Mouse (Mus musculus) cerebellum, adult 11-12 months (tissue): Measurements from ENCODE around the gene Slc4a1.
A peak's percentile ranks its signal among the peaks of the same experiment; 100 is the strongest.

Experiments used
- DNase-seq: peaks from one replicate; pipeline ENCODE4 v3.0.0; 2022

The Slc4a1 gene

DNA sequence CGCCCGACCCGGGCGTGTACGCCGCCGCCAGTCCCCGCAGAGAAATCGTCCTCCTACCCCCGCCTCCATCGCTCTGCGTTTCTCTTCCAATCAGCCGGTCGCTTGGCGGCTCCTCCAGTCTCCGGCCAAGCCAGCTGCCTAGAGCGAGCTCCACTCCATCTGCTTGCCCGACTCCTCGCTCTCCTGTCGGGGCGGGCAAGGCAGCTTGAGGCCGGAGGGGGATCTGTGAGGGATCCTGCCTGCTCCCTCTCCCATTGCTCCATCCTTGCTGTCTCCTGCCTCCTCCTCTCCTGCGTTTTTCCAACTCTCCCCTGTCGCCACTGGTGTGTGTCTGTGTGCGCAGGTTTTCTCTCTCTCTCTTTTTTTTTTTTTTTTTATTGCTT, 46.6 kb downstream of the Slc4a1 start, which contains the start of gene Ubtf:
TSS of gene Ubtf (minus strand) at position 333 of the 383 bp plus-strand sequence.
- DNase-seq = peak; percentile 96

DNA sequence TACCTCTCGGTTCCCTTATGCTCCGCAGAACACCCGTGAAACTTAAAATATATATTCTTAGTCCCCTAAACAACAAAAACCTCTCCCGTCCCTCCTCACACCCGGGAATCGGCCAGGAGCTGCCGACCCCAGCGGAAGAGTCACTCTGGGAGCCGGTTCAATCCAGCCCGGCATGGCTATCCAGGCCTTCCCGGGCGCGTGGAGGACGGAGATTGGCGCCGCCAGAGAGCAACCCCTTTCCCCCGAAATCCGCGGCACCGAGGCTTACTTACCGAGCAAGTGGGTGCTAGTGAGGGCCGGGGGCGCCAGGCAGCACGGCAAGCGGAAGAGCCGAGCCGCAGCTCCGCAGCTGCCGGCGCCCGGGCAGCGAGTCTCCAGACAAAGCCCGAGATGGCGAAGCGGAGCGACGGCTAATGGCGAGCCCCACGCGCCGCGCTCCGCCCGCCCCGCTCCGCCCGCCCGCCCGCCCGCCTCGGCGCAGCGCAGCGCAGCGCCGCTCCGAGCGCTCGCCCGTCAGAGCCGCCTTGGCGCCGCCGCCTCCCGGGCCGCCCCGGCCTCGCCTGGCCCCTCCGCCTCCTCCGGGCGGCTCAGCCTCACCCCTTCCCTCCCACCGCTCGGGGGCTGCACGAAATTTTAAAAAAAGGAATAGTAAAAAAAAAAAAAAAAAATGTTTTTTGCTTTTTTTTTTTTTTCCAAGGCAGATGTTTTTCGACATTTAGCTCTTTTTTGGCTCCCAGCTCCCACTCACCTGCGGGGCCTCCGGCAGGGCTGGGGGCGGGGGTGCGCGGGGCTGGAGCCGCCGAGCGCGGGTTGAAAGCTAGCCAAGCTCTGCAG, 47.2 kb downstream of the Slc4a1 start:
- DNase-seq = peak; percentile 69

DNA sequence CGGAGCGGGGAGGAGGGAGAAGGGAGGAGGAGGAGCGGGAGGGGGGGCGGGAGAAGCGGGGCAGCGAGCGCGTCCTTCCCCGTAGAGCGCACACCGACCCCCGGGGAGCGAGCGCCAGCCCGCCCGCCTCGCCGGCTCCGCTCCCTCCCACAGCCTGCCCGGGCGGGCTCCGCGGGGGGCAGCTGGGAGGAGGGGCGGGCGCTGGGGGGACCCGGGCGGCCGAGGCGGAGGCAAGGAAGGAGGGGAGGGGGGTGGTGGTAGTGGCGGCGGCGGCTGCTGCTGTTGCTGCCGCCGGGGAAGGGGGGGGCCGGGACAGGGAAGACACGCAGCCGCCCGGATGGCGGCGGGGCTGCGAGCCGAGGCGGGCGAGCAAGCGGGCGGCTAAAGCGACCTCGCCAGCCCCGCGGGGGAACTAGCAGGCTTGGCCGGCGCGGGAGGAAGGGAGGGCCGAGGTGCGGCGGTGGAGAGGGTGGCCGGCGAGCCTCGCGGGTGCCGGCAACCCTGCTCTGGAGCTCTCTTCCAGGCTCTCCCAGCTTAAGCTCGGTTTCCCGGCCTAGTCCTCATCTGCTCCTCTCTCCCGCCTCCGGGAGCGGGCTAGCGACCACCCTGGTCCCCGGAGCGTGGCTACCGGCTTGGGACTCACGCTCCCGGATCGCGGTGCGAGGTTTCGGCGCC, 48.0 kb downstream of the Slc4a1 start:
- DNase-seq = peak; percentile 76

DNA sequence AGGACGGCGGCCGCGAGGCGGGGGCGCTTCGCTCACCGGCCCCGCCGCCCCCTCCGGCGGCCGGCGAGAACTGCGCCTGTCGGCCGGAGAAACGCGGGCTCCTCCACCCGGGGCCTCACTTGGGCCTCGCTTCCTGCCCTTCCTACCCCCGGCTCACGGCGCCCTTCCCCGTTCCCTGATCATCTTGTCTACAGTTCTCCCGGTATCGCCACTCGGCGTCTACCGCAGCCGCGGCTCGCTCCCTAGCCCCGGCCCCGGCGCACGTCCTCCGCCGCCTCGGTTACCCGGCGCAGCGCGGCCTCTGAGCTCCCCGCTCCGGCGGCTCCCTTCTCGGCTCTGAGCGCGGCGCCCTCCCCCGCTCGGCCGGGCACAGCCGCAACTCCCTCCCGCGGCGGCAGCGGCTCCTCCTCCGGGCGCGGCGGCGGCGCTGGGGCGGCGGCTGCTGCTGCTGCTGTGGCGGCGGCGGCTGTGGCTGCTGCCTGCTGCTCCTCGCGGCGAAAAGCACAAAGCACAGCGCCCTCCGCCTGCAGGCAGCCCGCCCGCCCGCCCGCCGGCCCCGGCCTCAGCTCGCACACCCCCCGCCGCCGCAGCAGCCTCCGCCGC, 48.6 kb downstream of the Slc4a1 start:
- no peak for DNase-seq

DNA sequence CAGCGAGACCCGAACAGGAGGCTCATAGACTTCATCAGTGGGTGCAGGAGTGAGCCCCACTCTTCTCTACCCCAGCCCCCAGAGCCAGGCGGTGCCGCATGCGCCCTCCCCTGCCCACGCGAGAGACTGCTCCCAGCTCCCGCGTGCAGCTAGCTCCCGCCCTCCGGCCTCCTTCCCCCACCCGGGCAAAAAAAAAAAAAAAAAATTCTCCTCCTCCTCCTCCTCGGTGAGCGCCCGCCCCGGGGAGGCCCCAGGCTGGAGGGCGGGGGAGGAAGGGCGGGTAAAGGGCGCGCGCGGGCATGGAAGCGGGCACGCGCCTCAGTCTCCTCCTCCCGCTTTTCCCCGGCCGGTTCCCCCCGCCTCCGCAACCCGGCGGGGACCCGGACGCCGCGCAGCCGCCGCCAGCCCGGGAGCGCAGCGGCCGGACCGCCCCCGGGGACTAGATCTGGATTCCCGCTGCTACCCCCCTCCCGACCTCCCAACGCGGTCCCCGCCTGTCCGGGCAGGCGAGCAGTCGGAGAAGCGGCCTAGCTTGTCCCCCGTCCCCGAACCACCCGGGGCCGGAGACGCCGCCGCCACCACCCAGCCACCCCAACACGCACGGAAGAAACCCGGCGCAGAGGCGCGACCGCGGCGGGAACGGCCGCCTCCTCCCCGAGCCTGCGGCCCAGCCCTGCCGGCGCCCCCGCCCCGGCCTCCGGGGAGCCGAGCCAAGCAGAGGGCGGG, 49.3 kb downstream of the Slc4a1 start:
- peak; percentile 90 for DNase-seq

DNA sequence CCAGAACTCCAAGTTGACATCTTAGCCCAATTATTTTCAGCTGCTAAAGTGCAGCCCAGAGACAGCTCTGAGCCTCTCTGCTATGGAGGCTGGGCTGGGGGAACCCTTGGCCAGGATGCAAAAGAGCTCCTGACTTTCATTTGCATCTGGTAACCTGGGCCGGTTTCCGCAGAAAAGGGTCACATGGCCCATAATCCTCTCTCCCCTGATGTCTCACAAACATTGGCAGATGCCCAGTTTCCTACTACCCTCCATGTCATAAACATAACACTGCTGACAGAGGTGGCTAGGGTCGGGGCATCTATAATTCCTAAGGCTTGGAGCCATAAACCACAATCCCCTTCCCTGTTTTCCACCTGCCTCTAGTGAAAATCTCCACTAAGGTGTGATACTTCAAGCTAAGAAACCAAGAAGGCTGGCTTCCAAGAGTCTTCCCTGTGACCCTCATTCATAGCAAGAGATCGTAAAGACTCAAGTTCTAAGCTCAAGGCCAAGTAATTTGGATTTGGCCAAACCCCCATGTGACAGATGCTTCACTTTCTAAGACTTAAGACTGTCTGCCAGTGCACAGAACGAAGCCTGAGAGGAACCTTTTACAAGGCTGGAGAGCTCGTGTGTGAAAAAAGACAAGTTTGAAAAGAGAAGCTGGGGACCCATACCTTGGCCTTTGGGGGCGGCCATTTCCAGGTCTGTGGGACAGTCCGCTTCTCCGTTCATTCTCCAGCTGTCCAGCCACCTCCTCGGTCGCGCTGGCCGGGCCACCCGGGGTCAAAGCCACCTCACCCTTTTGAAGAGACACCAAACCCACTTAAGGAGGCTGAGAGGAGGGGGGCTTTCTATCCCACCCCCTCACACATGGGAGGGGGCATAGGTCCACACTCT, 50.1 kb downstream of the Slc4a1 start:
- DNase-seq = peak; percentile 62

DNA sequence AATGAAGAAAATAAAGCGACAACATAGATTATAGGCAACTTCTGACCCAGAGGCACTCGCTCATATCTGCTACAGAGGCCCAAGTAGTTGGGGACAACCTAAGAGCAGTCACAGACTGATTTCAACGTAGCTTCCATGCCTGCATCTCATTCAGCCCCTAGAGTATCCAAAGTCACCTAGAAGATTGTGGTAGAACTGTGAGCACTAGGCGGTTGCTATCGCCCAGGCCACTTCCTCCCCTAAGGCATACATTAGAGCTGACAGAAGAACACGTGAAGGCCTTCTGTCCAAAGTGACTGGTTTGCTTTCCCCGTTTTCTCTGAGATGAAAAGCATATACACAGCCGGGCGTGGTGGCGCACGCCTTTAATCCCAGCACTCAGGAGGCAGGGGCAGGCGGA, 51.7 kb downstream of the Slc4a1 start:
- peak; percentile 28 for DNase-seq

DNA sequence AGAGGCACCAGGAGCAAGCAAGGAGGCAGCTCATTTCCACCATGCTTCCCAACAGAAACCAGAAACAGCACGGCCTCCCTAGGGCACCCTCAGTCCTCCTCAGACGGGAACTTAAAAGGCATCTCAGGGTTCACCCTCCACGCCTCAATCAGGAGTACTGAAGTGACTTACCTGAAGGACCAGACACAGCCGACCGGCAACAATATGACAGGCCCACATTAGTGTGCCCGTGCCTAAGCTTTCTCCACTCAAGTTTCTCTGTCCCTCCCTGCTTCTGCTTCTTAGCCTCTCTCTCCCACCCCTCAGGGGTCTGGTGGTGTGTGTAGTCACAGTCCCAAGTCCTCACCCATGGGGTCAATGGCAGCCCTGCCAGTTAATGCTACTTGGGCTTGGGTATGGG, 53.4 kb downstream of the Slc4a1 start:
- DNase-seq = no peak

DNA sequence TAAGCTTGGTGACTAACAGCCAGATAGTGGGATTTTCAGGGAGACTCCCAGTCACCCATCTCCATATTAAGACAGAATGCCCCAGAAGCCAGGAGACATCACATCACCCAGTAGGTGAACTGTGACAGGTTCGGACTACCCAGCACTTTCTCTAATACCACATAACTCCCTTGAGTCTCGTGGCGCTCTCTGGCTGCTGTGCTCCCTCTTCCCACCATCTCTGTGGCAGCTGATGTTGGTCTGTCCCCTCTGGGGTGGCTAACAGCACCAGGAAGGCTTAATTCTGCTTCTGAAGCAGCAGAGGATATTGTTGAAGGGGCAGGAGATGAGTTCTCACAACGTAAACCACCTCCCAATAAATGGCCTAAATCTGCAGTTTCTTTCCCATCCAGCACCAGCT, 54.0 kb downstream of the Slc4a1 start:
- no peak for DNase-seq

DNA sequence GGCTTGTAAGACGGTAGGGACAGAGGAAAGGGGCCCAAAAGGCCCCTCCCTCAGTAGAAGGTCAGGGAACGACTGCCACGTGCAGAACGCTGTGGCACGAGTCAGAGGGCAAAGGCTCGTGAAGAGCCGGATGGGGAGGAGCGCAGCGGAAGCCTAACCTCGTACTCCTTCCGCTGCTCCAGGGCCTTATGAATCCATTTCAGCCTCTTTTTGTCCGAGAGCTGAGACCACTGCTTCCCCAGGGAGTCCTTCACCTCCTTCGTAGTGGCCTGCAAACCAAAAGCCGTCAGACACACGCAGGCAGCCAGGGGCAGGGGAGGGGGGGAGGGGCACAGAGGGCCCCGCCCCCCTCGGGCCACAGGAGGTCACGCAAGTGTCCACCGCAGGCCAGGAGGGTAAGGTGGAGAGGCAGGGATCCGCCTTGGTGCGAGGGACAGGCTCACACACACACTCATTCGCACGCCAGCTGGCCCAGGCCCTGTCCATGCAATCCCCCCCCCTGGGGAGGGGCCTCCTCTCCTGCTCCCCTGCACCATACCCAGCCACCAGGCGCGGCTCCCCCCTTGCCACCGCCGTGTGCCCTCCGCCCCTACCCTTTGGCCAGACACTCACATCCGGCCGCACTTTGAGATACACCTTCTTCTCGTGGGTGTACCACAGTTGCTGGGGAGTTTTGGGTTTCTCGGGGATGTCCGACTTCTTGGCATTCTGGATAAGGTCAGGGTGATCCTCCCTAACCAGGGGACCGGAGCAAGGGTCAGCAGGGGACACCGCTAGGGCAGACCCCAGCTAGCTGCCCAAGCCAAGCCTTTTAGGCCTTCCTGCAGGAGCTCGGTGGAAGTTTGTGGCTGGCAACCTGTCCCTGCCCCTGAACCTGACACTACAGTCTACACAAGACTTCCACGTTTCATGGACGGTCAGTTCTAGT, 55.0 kb downstream of the Slc4a1 start:
- peak; percentile 64 for DNase-seq

DNA sequence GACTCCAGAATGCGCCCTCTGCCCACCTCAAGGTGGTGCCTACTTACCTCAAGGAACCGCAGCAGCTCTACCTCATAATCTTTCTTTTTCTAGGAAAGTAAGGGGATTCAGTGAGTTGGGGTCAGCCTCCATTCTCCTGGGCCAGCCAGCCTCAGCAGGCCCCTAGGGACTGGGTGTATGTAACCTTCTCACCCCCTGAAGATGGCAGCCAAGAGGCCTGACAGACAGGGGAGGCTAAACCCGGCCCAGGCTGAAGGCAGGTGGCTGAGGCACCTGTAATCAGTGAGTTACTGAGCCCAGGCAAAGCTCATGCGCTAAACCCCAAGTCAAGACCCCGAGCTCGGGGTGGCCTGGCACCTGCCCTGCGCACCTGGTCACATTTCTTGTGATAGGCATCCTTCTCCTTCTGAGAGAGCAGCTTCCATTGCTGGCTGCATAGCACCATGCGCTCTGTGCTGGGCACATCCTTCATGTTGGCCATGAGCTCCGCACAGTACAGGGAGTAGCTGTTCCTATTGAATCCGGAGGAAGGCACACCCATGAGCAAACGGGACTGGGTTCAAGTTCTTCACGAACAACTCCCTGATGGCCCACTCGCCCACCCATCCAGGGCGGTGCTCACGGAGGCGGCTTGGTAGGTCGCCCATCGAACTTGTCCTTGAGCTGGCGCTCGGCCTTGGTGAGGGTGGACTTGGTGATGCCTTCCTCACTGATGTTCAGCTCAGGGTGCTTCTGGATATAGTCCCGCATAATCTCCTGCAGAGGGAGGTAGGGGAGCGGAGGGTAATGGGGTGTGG, 56.0 kb downstream of the Slc4a1 start:
- peak; percentile 62 for DNase-seq

DNA sequence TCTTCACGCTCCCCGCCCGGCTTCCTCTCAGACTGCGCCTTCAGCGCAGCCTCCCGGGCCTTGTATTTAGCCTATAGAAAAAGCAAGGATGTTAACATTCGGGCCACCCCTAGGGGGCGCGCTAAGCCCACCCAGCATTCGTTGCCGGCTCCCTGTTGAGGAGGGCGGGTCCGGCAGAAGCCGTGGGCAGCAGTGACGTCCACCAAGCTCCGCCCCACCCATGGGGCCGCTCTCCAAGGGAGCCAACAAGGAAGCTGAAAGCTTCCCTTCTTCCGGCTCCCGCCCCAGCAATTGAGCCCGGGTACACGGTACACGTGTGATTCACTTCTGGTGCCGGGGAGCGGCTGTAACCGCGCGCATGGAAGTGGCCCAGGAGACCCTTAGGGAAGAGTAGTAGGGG, 57.0 kb downstream of the Slc4a1 start:
- DNase-seq = peak; percentile 93

DNA sequence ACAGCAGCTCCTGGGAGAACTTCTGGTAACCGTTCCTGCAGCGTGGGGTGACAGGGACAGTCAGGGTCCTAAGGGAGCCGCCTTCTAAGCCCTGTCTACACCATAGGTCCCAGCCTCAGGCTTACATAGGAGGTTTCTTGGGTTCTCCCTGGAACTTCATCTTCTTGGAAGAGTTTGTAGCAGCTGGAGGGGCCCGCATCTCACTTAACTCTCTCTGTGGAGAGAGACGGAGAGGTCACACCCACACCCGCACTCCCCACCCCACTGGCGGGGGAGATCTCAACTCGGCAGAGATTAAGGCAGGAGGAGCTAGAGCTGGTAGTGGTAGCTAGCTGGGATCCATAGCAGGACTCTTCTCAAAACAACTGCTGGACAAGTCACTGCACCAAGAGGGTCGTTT, 57.9 kb downstream of the Slc4a1 start:
- peak; percentile 50 for DNase-seq

DNA sequence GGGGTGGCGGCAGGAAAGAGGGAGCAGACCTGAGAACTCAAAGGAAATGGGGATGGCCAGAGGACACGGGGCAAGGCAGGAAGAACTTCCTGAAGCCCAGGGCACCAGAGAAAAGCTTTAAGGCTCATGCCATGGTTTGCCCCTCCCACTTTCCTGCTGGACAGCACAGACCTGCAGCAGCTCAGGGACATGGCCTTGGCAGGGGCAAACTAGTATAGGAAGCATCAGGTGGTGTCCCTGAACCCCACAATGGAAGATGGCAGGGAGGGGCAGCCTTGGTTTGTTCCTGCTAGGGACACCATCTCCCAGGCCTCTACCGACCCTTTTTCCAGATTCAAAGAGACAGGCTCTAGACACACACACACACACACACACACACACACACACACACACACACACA, 60.6 kb downstream of the Slc4a1 start:
- DNase-seq = peak; percentile 33

DNA sequence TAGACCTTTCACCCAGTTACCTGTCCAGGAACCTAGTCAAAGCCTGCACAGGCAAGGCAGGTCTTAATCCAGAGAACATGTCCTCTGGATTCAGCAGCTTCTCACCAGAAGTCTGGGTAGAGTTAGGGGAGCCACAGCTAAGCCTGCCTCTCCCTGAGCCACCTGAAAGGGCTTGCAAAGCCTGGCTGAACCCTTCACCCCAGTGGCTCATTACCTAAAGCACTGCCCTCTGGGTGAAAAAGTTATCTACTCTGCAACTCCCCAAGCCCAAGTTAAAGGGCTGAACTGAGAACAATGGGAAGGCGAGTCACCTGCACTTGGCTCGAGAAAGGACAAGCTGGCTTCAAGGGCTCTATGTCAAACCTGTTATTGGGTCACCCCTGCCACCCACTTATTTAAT, 61.9 kb downstream of the Slc4a1 start:
- DNase-seq = no peak

DNA sequence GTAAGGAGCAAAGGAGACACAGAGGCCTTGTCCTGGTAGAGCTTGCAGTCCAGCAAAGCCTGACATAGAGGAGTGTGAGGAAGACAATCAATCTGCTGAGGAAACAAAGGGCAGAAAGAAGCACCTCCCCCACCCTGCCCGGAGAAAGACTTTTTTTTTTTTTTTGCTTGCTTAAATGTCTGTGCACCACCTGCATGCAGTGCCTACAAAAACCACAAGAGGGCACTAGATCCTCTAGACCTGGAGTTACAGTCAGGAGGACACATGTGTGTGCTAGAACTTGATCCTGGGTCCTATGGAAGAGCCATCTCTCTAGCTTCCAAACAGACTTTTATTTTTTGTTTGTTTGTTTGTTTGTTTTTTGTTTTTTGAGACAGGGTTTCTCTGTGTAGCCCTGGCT, 66.2 kb downstream of the Slc4a1 start:
- DNase-seq = no peak
